Mouse (Mus musculus): ENCODE measurements around the gene Uvssa. TPM values are rescaled to one million over a fixed set of nuclear protein-coding genes. Genes with fewer than 3 reads are reported as not detected.
"Not testable (repeated sequence)": the region's sequence is repeated elsewhere in the genome, so short reads cannot be mapped to it uniquely, and the experiment has no call there.

Uvssa gene
- 1 to 10 TPM; 2.9 to 3.4 TPM for total RNA-seq (2021)
- long read RNA-seq, experiment 1, partial matches to known transcripts, result 1 of 5 reads
- long read RNA-seq, experiment 1, other reads (novel, unspliced or antisense), result 4 of 5 reads
- long read RNA-seq, experiment 2, result 0 reads

GRCm38 (mm10) chr5:33378302-33378854 is at the start of gene Uvssa:
TSS of gene Uvssa (plus strand) at chr5:33378549.
- intact Hi-C loops (cut with DNase I), result loop anchor here (2.0 to 5.0 kb wide), 3 partner anchors 44 to 176 kb away; partner anchors contain the start of genes Ctbp1 and Maea
- DNase-seq, result peak; percentile 99
- Histone ChIP-seq H3K4me3 (peak within 1 kb of the TSS; percentile 78), H3K27ac (peak within 1 kb of the TSS; percentile 95)
- TF ChIP-seq CTCF (IDR thresholded peaks at IDR 0.05), result peak; percentile 56

GRCm38 (mm10) chr5:33334381-33335272 is 43.7 kb upstream of the Uvssa start:
- peak overlapping the region; percentile 84 for H3K4me3 ChIP-seq
- no peak for TF ChIP-seq CTCF (IDR thresholded peaks at IDR 0.05)
- peak overlapping the region; percentile 90 for H3K27ac ChIP-seq
- no peak for DNase-seq
- intact Hi-C loops (cut with DNase I), result loop anchor here (2.0 to 5.0 kb wide), 2 partner anchors 44 to 57 kb away; partner anchors contain the start of gene Uvssa

GRCm38 (mm10) chr5:33335273-33335976 is 42.9 kb upstream of the Uvssa start, which contains the start of gene Maea:
TSS of gene Maea (plus strand) at chr5:33335509.
- H3K27ac ChIP-seq, result peak within 1 kb of the TSS; percentile 90
- intact Hi-C loops (cut with DNase I), result loop anchor here (2.0 to 5.0 kb wide), 2 partner anchors 43 to 58 kb away; partner anchors contain the start of gene Uvssa
- peak; percentile 98 for DNase-seq
- TF ChIP-seq CTCF (IDR thresholded peaks at IDR 0.05), result no peak
- peak within 1 kb of the TSS; percentile 84 for H3K4me3 ChIP-seq

- TF ChIP-seq CTCF (IDR thresholded peaks at IDR 0.05), result no peak
- peak overlapping the region; percentile 90 for H3K27ac ChIP-seq
- DNase-seq, result peak; percentile 41
- H3K4me3 ChIP-seq, result peak overlapping the region; percentile 84
- intact Hi-C loops (cut with DNase I), result loop anchor here (2.0 to 5.0 kb wide), 2 partner anchors 43 to 59 kb away; partner anchors contain the start of gene Uvssa
Observed at GRCm38 (mm10) chr5:33335977-33336360, 42.4 kb upstream of the Uvssa start.

GRCm38 (mm10) chr5:33337206-33337605 is 41.1 kb upstream of the Uvssa start:
- Histone ChIP-seq H3K4me3 (peak overlapping the region; percentile 84), H3K27ac (no peak overlapping the region)
- intact Hi-C loops (cut with DNase I), result loop anchor here (5.0 kb wide), 1 partner anchor 60 kb away; no protein-coding TSS in a partner anchor
- TF ChIP-seq CTCF (IDR thresholded peaks at IDR 0.05), result no peak
- no peak for DNase-seq

GRCm38 (mm10) chr5:33341165-33341564 is 37.2 kb upstream of the Uvssa start:
- intact Hi-C loops (cut with DNase I), result no loop called here
- Histone ChIP-seq H3K4me3 (no peak overlapping the region), H3K27ac (peak overlapping the region; percentile 59)
- DNase-seq, result no peak
- no peak for TF ChIP-seq CTCF (IDR thresholded peaks at IDR 0.05)

- H3K4me3 ChIP-seq; intact Hi-C loops (cut with DNase I); DNase-seq: not testable (repeated sequence)
- H3K27ac ChIP-seq, result peak overlapping the region; percentile 59
- peak; percentile 33; the same call in 1 of the 2 replicates for TF ChIP-seq CTCF (IDR thresholded peaks at IDR 0.05)
Observed at GRCm38 (mm10) chr5:33342248-33342647, 36.1 kb upstream of the Uvssa start.

GRCm38 (mm10) chr5:33342821-33343220 is 35.5 kb upstream of the Uvssa start:
- H3K4me3 ChIP-seq, result no peak overlapping the region
- no peak for DNase-seq
- H3K27ac ChIP-seq, result peak overlapping the region; percentile 59; the same call in 1 of the 2 replicates
- intact Hi-C loops (cut with DNase I), result no loop called here
- no peak for TF ChIP-seq CTCF (IDR thresholded peaks at IDR 0.05)

GRCm38 (mm10) chr5:33343571-33343970 is 34.8 kb upstream of the Uvssa start:
- no peak for DNase-seq
- no peak for TF ChIP-seq CTCF (IDR thresholded peaks at IDR 0.05)
- no peak overlapping the region for H3K4me3 ChIP-seq
- intact Hi-C loops (cut with DNase I), result no loop called here
- H3K27ac ChIP-seq, result no peak overlapping the region

GRCm38 (mm10) chr5:33344070-33344469 is 34.3 kb upstream of the Uvssa start:
- H3K27ac ChIP-seq, result no peak overlapping the region
- no peak for TF ChIP-seq CTCF (IDR thresholded peaks at IDR 0.05)
- DNase-seq, result no peak
- no peak overlapping the region for H3K4me3 ChIP-seq
- intact Hi-C loops (cut with DNase I), result no loop called here

- intact Hi-C loops (cut with DNase I), result no loop called here
Observed at GRCm38 (mm10) chr5:33347620-33348019, 30.7 kb upstream of the Uvssa start.

GRCm38 (mm10) chr5:33349205-33349604 is 29.1 kb upstream of the Uvssa start:
- Histone ChIP-seq H3K27ac (no peak overlapping the region), H3K4me3 (no peak overlapping the region)
- TF ChIP-seq CTCF (IDR thresholded peaks at IDR 0.05), result no peak
- intact Hi-C loops (cut with DNase I), result no loop called here
- DNase-seq, result no peak

More at GRCm38 (mm10) chr5:33347620-33348019, 30.7 kb upstream of the Uvssa start:
- Histone ChIP-seq H3K4me3 (no peak overlapping the region), H3K27ac (no peak overlapping the region)
- no peak for TF ChIP-seq CTCF (IDR thresholded peaks at IDR 0.05)
- DNase-seq, result no peak

Data from gastrocnemius, adult 2 months (tissue).